Mouse (Mus musculus) hindbrain, embryonic 13.5 days (tissue): ENCODE data around the gene Tmem268. TPM values are rescaled to one million over a fixed set of nuclear protein-coding genes. Genes with fewer than 3 reads are reported as not detected.

Source experiments
- ATAC-seq: fragments of 200-750 bp; cut with Nextera tagmentation; 2 replicates; pipeline ENCODE4 v1.8.0; 2017; ENCODE audit warnings: moderate TSS enrichment; ENCODE audit not compliant: low FRiP score
- H3K27ac ChIP-seq: fragments of 300-500 bp; sonication (generic); 2 replicates; pipeline ENCODE4 v1.5.1; 2015; ENCODE audit warnings: inconsistent platforms, mild to moderate bottlenecking, moderate library complexity
- H3K27me3 ChIP-seq: fragments of 300-500 bp; sonication (generic); 2 replicates; pipeline ENCODE4 v1.6.1; 2015; ENCODE audit warnings: mild to moderate bottlenecking, inconsistent platforms
- H3K36me3 ChIP-seq: fragments of 300-500 bp; sonication (generic); 2 replicates; pipeline ENCODE4 v1.6.1; 2015; ENCODE audit warnings: mild to moderate bottlenecking, inconsistent platforms
- H3K4me1 ChIP-seq: fragments of 300-500 bp; sonication (generic); replicated peaks from 2 replicates; pipeline ENCODE4 v1.6.1; 2015; ENCODE audit warnings: inconsistent platforms
- H3K4me2 ChIP-seq: fragments of 300-500 bp; sonication (generic); 2 replicates; pipeline ENCODE4 v1.6.1; 2015; ENCODE audit warnings: inconsistent platforms, mild to moderate bottlenecking, moderate library complexity
- H3K4me3 ChIP-seq: fragments of 300-500 bp; sonication (generic); 2 replicates; pipeline ENCODE4 v1.5.1; 2015; ENCODE audit warnings: mild to moderate bottlenecking, inconsistent platforms
- H3K9ac ChIP-seq: fragments of 300-500 bp; sonication (generic); 2 replicates; pipeline ENCODE4 v1.6.1; 2015; ENCODE audit warnings: mild to moderate bottlenecking, inconsistent platforms
- H3K9me3 ChIP-seq: fragments of 300-500 bp; sonication (generic); 2 replicates; pipeline ENCODE4 v1.6.1; 2016; ENCODE audit warnings: inconsistent platforms
- WGBS: fragments of 180-500 bp; shearing (Covaris S2); methylation state at CpG from one replicate; pipeline ENCODE4 v1.1.7; 2015; 5-methylcytosine and 5-hydroxymethylcytosine counted together
- polyA plus RNA-seq: library from polyadenylated mRNA; unstranded; fragments of >200 nt; fragmentation: Nextera tagmentation; extraction: Ambion mirVana; gene quantifications from 2 replicates; pipeline ENCODE4 v1.2.1, GENCODE M21; 2015

Tmem268 gene
- polyA plus RNA-seq, 1 experiment from 2014 or later = 4.4 TPM

GRCm38 (mm10) chr4:63582580-63582979 is 24.0 kb downstream of the Tmem268 start:
- Histone ChIP-seq H3K27me3 (no peaks in the 10 kb centered on the region), H3K4me2 (no peak overlapping the region), H3K4me3 (no peak overlapping the region), H3K9me3 (no peaks in the 10 kb centered on the region), H3K9ac (no peak overlapping the region), H3K4me1 (peaks cover 9% of the 10 kb centered on the region), H3K27ac (no peak overlapping the region), H3K36me3 (peaks cover 3% of the 10 kb centered on the region)
- 78% methylated on average over 5 of the region's 5 CpGs for WGBS
- no peak for ATAC-seq

DNA sequence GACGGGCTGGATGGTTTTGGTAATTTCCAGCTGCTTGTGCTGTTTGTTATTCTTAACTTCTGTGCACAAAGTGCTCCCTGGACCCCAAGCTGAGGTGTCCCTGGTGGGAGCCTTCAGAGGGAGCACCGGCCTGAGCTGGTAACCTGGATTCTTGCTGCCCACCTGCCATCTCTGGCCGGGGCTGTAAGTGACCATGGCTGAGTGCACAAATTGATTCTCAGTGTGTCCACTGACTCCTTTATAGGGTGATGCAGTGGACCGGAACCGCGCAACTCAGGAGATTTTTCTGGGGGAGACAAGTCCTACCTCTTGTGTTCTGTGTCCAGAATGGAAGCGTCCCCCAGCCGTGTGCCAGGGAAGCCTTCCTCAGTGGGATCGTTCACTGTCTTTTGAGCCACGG is 26.6 kb downstream of the Tmem268 start:
- 84% methylated on average over 10 of the region's 10 CpGs for WGBS
- H3K4me2 ChIP-seq = no peak overlapping the region
- no peaks in the 10 kb centered on the region for H3K27me3 ChIP-seq
- H3K9ac ChIP-seq = no peak overlapping the region
- no peaks in the 10 kb centered on the region for H3K36me3 ChIP-seq
- no peak overlapping the region for H3K4me3 ChIP-seq
- no peaks in the 10 kb centered on the region for H3K9me3 ChIP-seq
- ATAC-seq = no peak
- H3K27ac ChIP-seq = no peak overlapping the region
- H3K4me1 ChIP-seq = peaks cover 2% of the 10 kb centered on the region

DNA sequence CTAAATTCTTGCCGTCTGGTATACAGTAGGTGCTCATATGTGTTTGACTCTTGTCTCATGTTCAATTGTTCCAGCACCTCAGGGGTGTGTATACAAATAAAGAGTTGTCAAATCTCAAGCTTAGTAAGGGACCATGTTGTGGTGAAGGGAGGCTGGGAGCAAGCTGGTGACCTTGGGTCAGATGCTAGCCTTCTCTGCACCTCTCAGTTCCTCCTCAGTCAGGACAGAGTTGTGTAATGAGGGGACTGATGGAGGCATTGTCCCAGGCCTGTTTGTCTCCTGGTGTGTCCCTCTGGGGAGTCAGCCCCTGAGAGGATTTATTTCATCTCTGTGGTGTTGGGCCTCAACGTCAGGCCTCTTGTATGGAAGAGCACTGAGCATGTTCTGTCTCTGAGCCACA is 27.7 kb downstream of the Tmem268 start:
- no peak overlapping the region for H3K27ac ChIP-seq
- H3K4me3 ChIP-seq = no peak overlapping the region
- no peak for ATAC-seq
- H3K36me3 ChIP-seq = no peaks in the 10 kb centered on the region
- no peaks in the 10 kb centered on the region for H3K27me3 ChIP-seq
- 73% methylated on average over 2 of the region's 2 CpGs for WGBS
- H3K4me2 ChIP-seq = no peak overlapping the region
- H3K9me3 ChIP-seq = no peaks in the 10 kb centered on the region
- H3K9ac ChIP-seq = no peak overlapping the region
- no peaks in the 10 kb centered on the region for H3K4me1 ChIP-seq

DNA sequence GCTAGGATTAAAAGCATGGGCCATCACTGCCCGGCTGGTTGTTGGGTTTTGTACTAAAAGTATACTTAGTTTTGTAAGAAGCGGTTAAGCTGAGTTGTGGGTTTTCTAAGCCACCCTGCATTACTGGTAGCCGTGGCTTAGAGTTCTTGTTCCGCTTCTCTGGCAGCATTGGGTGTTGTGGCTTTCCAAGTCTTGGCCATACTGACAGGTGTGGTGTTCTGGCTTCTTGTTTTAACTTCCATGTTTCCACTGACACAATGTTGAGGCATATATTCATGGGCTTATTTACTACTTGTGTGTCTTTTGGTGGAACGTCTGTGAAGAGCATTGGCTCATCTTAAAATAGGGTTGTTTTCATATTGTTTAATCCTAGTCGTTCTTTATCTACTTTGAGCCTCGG is 31.4 kb downstream of the Tmem268 start:
- no peaks in the 10 kb centered on the region for H3K4me1 ChIP-seq
- H3K9ac ChIP-seq = no peak overlapping the region
- H3K27me3 ChIP-seq = no peaks in the 10 kb centered on the region
- H3K4me2 ChIP-seq = no peak overlapping the region
- no peak overlapping the region for H3K4me3 ChIP-seq
- H3K27ac ChIP-seq = no peak overlapping the region
- 88% methylated on average over 7 of the region's 7 CpGs for WGBS
- no peaks in the 10 kb centered on the region for H3K36me3 ChIP-seq
- ATAC-seq = no peak
- H3K9me3 ChIP-seq = no peaks in the 10 kb centered on the region

GRCm38 (mm10) chr4:63590538-63590937 is 32.0 kb downstream of the Tmem268 start:
- H3K4me3 ChIP-seq = no peak overlapping the region
- H3K9ac ChIP-seq = no peak overlapping the region
- no peak for ATAC-seq
- no peak overlapping the region for H3K4me2 ChIP-seq
- H3K36me3 ChIP-seq = no peaks in the 10 kb centered on the region
- H3K4me1 ChIP-seq = no peaks in the 10 kb centered on the region
- no peaks in the 10 kb centered on the region for H3K9me3 ChIP-seq
- no peak overlapping the region for H3K27ac ChIP-seq
- no peaks in the 10 kb centered on the region for H3K27me3 ChIP-seq
- 88% methylated on average over 4 of the region's 4 CpGs for WGBS

DNA sequence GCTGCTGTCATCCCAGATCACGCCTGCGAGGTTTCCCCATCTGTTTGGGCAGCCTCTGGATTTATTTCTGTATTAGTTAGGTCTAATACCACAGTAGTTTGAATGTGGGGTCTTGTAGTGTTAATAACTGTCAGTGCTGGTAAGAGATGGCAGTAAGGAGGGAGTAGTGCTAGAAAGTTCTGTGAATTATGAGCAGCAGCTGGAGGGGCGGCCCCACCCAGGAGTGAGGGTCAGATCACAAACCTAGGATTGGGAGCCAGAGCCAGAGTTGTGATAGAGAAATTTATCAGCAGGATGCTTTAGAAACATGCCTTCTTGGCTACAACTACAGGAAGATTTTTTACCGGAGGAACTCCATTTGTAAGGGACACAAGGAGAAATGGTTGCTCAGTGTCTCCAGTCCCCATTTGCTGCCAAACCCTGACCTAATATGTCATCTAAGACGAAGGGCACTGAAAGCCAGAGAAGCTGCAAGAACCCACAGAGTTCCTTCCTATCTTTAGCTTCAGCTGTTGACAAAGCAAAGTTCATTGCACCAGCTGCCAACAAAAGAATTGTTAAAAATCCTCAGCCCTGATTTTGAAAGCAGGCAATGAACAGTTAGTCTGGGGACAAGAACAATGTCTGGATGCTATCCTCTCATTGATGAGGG is 36.0 kb downstream of the Tmem268 start:
- ATAC-seq = no peak
- 85% methylated on average over 5 of the region's 5 CpGs for WGBS
- Histone ChIP-seq H3K9ac (no peak overlapping the region), H3K4me2 (no peak overlapping the region), H3K4me1 (no peaks in the 10 kb centered on the region), H3K4me3 (no peak overlapping the region), H3K27ac (no peak overlapping the region), H3K36me3 (no peaks in the 10 kb centered on the region), H3K27me3 (no peaks in the 10 kb centered on the region), H3K9me3 (no peaks in the 10 kb centered on the region)

GRCm38 (mm10) chr4:63595259-63595658 is 36.7 kb downstream of the Tmem268 start:
- 82% methylated on average over 10 of the region's 10 CpGs for WGBS
- no peaks in the 10 kb centered on the region for H3K9me3 ChIP-seq
- H3K4me3 ChIP-seq = no peak overlapping the region
- H3K4me2 ChIP-seq = no peak overlapping the region
- ATAC-seq = no peak
- no peaks in the 10 kb centered on the region for H3K36me3 ChIP-seq
- no peak overlapping the region for H3K27ac ChIP-seq
- no peak overlapping the region for H3K9ac ChIP-seq
- H3K4me1 ChIP-seq = no peaks in the 10 kb centered on the region
- H3K27me3 ChIP-seq = no peaks in the 10 kb centered on the region

- 96% methylated on average over 4 of the region's 4 CpGs for WGBS
- Histone ChIP-seq H3K4me2 (no peak overlapping the region), H3K27ac (no peak overlapping the region), H3K4me3 (no peak overlapping the region), H3K9me3 (no peaks in the 10 kb centered on the region), H3K36me3 (no peaks in the 10 kb centered on the region), H3K4me1 (no peaks in the 10 kb centered on the region), H3K27me3 (no peaks in the 10 kb centered on the region), H3K9ac (no peak overlapping the region)
- no peak for ATAC-seq
Measured at GRCm38 (mm10) chr4:63596010-63596409, 37.4 kb downstream of the Tmem268 start.

GRCm38 (mm10) chr4:63600786-63601185 is 42.2 kb downstream of the Tmem268 start:
- Histone ChIP-seq H3K27ac (no peak overlapping the region), H3K27me3 (no peaks in the 10 kb centered on the region), H3K9me3 (no peaks in the 10 kb centered on the region), H3K4me1 (no peaks in the 10 kb centered on the region), H3K9ac (no peak overlapping the region), H3K36me3 (no peaks in the 10 kb centered on the region), H3K4me2 (no peak overlapping the region), H3K4me3 (no peak overlapping the region)
- 82% methylated on average over 6 of the region's 6 CpGs for WGBS
- no peak for ATAC-seq

GRCm38 (mm10) chr4:63601263-63601662 is 42.7 kb downstream of the Tmem268 start:
- Histone ChIP-seq H3K4me1 (no peaks in the 10 kb centered on the region), H3K9ac (no peak overlapping the region), H3K9me3 (no peaks in the 10 kb centered on the region), H3K27me3 (no peaks in the 10 kb centered on the region), H3K27ac (no peak overlapping the region), H3K4me2 (no peak overlapping the region), H3K4me3 (no peak overlapping the region), H3K36me3 (no peaks in the 10 kb centered on the region)
- ATAC-seq = no peak

- no peak within 1 kb of the TSS for H3K4me2 ChIP-seq
- no peaks in the 10 kb centered on the region for H3K27me3 ChIP-seq
- H3K9ac ChIP-seq = no peak within 1 kb of the TSS
- H3K36me3 ChIP-seq = no peaks in the 10 kb centered on the region
- no peak within 1 kb of the TSS for H3K27ac ChIP-seq
- WGBS = 76% methylated on average over 3 of the region's 3 CpGs
- H3K4me1 ChIP-seq = no peaks in the 10 kb centered on the region
- no peak for ATAC-seq
- no peak within 1 kb of the TSS for H3K4me3 ChIP-seq
- no peaks in the 10 kb centered on the region for H3K9me3 ChIP-seq
Measured at GRCm38 (mm10) chr4:63604945-63605344, 46.4 kb downstream of the Tmem268 start, which contains the start of gene Gm11213. TSS of gene Gm11213 (minus strand) at chr4:63605261.

- no peak overlapping the region for H3K4me2 ChIP-seq
- no peak overlapping the region for H3K4me3 ChIP-seq
- ATAC-seq = no peak
- H3K4me1 ChIP-seq = no peaks in the 10 kb centered on the region
- no peaks in the 10 kb centered on the region for H3K27me3 ChIP-seq
- H3K27ac ChIP-seq = no peak overlapping the region
- 94% methylated on average over 3 of the region's 3 CpGs for WGBS
- no peaks in the 10 kb centered on the region for H3K36me3 ChIP-seq
- H3K9me3 ChIP-seq = no peaks in the 10 kb centered on the region
- no peak overlapping the region for H3K9ac ChIP-seq
Measured at GRCm38 (mm10) chr4:63605545-63605944, 47.0 kb downstream of the Tmem268 start.

- Histone ChIP-seq H3K27ac (no peak overlapping the region), H3K9me3 (no peaks in the 10 kb centered on the region), H3K36me3 (no peaks in the 10 kb centered on the region), H3K27me3 (no peaks in the 10 kb centered on the region), H3K4me1 (no peaks in the 10 kb centered on the region), H3K4me2 (no peak overlapping the region), H3K4me3 (no peak overlapping the region), H3K9ac (no peak overlapping the region)
- no peak for ATAC-seq
- WGBS = 75% methylated on average over 1 of the region's 1 CpGs
Measured at GRCm38 (mm10) chr4:63605968-63606367, 47.4 kb downstream of the Tmem268 start.
